Mouse (Mus musculus): ENCODE results near the gene Zfp747.
"Not testable (repeated sequence)": the region's sequence is repeated elsewhere in the genome, so short reads cannot be mapped to it uniquely, and the experiment has no call there.

Zfp747 gene

GRCm38 (mm10) chr7:127371213-127371612, 4.6 kb downstream of the Zfp747 start:
- no peak for DNase-seq

DNA sequence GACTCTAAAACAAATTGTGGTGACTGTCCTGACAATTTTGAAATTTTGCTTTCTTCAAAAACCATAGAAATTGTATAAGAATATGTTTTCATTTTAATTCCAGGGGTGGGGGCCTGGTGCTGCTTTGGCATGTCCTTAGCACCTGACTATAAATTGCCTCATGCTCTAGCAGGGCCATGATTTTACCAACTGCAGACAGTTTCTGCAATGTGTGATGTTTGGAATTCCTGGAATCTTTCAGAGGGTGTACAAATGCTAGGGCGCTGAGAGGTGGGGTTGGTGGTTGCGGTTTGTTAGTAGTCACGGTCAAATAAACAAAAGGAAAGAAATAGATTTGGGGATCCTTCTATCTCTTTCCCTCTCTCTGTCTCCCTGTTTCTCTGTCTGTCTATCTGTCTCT, 9.6 kb downstream of the Zfp747 start:
- no peak for DNase-seq

GRCm38 (mm10) chr7:127364166-127364565, 11.7 kb downstream of the Zfp747 start:
- no peak for DNase-seq

- DNase-seq: peak; percentile 38
These were observed 12.4 kb downstream of the Zfp747 start for GRCm38 (mm10) chr7:127363475-127363921.

DNA sequence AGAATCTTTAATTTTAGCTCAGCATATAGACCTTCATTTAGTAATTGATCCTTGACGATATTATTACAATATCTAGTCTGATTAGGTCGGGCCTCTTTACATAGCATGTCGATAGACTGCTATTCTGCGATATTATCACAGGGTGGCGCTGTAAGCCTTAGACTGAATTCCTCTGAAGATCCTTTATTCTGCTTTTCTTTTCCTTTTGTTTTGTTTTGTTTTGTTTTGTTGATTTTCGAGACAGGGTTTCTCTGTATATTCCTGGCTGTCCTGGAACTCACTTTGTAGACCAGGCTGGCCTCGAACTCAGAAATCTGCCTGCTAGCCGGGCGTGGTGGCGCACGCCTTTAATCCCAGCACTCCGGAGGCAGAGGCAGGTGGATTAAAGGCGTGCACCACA, 13.4 kb downstream of the Zfp747 start:
- DNase-seq: not testable (repeated sequence)

DNA sequence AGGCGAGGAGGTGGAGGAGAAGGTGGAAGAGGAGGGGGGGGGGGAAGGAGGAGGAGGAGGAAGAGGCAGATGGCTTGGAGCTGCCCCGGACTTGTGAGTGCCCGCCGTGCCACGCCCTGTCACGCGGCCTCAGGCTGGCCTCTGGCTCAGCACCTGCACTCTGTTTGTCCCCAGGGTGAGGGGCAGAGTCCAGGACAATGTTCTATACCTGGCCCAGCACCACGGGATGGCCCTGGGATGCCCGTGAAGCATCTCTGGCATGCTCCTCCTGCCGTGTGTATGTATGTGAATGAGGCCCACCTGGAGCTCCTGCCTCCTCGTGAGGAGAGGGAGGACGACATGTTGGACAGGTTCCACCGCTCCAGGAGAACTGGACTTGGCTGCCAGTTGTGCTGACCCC, 14.4 kb downstream of the Zfp747 start:
- DNase-seq: no peak

DNA sequence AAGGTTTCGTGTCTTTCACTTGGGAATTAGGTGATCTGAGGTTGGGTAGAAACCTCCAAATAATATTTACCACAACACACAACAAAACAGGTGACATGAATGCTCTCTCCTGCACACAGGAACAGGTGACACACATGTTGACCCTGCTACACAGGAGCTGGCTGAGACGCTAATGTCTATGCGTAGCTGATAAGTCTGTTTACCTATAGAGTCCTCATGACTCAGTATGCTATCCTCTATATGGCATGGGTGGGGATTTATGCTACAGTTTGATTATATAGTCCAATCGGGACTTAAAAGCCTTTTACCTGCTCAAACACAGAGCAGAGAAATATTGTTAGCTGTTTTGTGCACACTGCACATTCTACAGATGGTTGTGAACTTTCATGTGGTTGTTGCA, 15.6 kb downstream of the Zfp747 start:
- DNase-seq: no peak

DNA sequence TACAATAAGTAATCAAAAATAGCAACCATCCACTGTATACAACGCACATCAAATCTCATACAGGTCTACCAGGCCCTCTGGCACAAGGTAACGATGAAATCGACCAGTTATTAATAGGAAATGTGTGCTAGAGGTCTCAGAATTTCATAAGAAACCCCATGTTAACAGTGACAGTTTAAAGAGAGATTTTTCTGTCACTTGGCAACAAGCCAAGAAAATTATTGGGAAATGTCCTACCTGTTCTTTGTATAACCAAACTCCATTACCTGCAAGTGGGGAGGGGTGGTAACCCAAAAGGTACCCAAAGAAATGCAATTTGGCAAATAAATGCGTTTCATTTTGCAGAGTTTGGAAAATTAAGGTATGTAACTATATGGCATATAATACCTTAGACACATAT, 17.4 kb downstream of the Zfp747 start:
- DNase-seq: no peak

GRCm38 (mm10) chr7:127357871-127358270, 18.0 kb downstream of the Zfp747 start:
- no peak for DNase-seq

GRCm38 (mm10) chr7:127355796-127356195, 20.1 kb downstream of the Zfp747 start:
- DNase-seq: no peak

DNA sequence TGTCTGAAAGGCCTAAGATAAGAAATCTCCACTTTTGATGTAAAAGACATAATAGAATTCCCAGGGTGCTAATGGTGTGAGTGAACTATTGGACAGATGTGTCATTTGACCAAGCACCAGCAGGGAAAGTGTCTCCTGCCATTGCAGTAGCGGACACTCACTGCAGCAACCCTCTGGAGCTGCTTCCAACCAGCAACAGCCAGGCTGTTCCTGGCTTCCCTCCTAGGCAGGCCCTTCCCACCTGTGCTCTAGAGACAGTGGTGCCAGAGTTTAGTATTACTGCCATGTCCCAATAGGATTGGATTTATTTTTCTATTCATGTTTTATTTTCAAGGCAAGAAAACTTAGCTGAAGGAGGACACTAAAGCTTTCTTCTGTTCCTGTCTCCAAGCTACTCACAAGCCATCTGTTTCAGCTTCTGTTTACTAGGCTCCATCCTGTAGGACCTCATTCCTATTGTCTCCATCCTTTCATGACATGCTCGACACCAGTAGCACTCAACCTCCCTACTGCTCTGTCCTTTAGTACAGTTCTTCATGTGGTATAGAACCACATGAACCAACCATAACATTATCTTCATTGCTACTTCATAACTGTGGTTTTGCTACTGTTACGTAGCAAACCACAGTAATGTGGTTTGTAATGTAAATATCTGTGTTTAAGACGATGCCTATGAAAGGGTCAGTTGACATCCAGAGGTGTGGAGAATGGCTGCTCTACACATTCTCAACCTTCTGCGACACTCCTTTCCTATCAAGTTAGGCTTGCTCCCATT, 24.4 kb downstream of the Zfp747 start:
- DNase-seq: no peak

DNA sequence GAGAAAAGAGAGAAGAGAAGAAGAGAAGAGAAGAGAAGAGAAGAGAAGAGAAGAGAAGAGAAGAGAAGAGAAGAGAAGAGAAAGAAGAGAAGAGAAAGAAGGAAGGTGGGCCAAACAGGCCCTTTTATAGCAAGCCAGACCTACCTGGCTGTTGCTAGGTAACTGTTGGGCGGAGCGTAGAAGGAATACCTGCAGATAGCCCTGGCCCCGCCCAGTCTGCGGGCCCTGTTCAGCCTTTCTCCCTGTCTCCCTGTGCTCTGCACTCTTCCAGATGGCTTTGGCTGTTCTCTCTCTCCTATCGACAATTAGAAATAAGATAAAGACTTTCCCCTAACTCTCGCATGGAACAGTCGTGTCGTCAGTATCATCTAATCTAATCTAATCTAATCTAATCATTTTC, 29.2 kb downstream of the Zfp747 start:
- DNase-seq: peak; percentile 64

DNA sequence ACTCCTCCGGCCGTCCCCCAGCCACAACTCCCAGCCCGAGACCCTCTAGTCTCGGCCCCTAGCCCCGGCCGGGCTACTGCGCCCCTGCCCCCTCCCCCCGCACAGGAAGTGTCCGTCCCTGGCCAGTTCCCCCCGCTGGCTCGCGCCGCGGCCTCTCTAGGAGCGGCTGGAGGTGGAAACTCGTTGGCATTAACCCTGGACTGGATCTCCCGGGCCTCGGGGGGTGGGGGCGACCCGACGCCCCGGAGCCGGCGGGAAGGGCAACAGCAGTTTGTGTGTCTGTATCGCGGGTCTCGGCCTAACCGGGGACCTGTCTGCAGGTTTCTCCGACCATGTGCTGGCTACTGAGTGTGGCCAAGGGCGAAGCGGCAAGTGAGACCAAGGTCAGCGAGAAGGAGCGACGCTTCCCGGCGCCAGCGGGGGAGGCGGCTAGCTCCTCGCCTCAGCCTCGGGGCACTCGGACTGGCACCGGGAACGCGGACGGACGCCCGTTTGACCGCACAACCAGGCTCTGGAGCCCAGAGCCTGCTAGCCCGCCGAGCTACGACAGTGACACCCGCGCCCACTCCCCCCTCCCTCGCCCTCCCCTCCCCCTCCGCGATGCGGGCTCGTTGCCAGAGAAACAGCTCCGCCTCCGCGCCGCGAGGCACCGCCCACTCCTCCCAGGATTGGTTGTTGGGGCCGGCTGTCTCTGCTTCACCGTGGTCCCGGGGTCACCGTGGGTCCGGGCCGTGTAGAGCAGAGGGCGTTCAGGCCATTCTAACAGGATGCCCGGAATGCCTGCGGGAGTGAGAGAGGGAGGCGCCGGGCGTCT, 30.1 kb downstream of the Zfp747 start, which contains the start of gene Zfp768:
Gene Zfp768 (minus strand): TSS at position 78 of the 814 bp plus-strand sequence.
- DNase-seq: peak; percentile 95

- no peak for DNase-seq
These were observed 30.8 kb downstream of the Zfp747 start for GRCm38 (mm10) chr7:127345092-127345491.

DNA sequence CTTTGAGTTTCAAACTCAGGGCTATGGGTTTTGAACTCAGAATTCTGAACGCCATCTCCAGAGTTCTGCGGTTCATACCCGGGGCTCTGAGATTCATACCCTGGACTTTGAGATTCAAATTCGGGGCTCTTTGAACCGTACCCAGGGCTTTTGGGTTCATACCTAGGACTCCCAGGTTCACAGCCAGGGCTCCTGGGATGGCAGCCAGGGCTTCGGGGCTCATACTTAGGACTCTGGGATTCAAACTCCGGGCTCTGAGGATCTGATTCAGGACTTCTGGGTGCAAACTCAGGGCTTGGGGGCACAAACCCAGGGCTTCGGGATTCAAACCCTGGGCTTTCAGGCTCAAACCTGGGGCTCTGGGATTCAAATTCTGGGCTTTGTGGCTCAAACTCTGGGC, 31.5 kb downstream of the Zfp747 start:
- DNase-seq: no peak

GRCm38 (mm10) chr7:127343351-127344019, 32.4 kb downstream of the Zfp747 start:
- DNase-seq: no peak

DNA sequence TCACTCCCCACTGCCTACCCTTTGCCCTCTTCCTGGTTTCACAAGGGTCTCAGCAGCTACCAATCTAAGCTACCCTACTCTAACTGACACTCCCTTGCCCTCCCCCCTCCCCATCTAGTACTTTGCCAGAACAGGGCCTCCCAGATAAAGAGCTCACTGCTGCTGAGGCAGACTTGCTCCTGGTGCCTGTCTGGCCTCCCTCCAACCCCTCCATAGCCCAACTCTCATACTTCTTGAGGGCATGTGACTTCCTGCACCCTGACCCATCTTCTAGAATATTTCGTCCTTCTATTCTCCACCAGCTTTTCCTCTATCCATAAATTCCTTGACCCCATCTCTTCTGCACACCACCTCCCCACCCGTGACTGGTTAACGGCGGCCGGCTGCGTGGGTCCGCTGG, 33.0 kb downstream of the Zfp747 start:
- DNase-seq: no peak

DNA sequence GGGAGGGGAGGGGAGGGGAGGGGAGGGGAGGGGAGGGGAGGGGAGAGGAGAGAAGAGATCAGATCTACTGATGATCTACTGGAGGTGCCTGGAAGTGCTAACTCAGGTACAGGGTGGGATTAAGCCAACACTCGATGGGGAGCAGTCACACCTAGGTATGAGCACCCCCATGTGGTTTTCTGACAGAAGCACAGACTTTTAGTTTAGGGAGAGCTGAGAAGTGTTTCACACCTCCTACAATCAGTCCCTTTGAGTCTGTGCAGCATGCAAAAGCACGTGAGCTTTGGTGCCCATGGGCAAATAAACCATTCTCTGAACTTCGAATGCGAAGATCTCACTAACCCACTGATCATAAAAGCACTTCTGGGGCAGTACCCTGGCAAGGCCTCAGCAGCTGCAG, 33.5 kb downstream of the Zfp747 start:
- DNase-seq: no peak

- peak; percentile 14 for DNase-seq
These were observed 34.0 kb downstream of the Zfp747 start for GRCm38 (mm10) chr7:127341861-127342260.

DNA sequence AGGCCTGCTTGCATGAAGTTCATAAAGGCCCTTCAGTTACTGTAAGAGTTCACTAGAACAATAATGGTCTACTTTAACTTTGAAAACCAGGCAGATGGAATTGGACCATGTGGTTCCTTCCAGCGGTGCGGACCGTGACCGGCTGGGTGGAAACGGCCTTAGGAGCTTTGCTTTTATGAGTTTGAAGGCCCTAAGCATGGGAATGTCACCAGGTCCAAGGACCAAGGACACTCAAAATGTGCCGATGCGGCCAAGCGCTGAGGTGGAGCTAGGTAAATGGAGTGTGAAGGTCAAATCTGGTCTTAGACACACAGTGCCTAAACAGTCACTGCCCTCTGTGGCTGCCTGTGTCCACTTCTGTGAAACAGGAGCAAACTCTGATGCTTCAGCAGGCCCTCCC, 34.5 kb downstream of the Zfp747 start:
- DNase-seq: no peak

DNA sequence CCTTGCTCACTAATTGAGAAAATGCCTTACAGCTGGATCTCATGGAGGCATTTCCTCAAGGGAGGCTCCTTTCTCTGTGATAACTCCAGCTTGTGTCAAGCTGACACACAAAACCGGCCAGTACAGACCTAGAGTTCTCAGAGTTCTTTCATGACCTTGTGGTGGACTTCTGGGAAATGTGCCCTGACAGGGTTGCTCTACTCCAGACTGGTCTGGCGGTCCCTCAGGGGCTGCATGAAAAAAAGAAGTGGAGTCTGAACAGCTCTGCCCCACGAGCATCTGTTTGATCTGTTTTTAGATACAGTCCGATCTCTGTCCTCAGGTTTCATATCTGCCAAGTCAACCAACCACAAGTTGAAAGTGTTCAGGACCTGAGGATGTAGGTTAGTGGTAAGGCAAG, 38.2 kb downstream of the Zfp747 start:
- no peak for DNase-seq

DNA sequence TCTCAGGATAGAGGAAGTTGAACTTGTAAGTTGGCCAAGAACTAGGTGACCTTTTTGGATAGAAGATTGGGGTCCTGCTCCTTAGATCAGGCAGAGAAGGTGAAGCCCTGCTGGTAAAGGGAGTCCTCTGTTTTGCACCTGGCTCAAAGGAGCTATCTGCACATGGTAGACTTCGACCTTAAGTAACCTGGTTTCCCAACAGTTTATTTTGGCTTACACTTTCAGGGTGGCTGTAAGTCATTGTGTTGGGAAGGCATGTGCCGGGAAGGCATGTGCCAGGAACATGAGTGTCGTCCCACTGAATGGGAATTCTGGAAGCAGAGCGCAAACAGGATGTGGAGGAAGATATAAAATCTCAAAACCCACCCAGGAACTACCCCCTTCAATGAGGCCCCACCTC, 40.2 kb downstream of the Zfp747 start:
- no peak for DNase-seq

- no peak for DNase-seq
These were observed 42.6 kb downstream of the Zfp747 start for GRCm38 (mm10) chr7:127333240-127333639.

- DNase-seq: peak; percentile 44
These were observed 49.2 kb downstream of the Zfp747 start for GRCm38 (mm10) chr7:127326685-127327084.
